Mouse (Mus musculus) CH12.LX (cell line): Measurements from ENCODE around the gene Tmprss4.

Experiments used
- CHD2 ChIP-seq: IDR thresholded peaks from 2 replicates; pipeline ENCODE4 v1.6.1; 2011; ENCODE audit warnings: low read length, improper control_type of control experiment
- CTCF ChIP-seq, 2 experiments: IDR thresholded peaks in 1 of 2; conservative IDR thresholded peaks in 1 of 2; 2 replicates each; pipeline ENCODE4 v1.5.1; 2011 to 2012; ENCODE audit warnings: low read depth in 2 of 2, low read length in 2 of 2, improper control_type of control experiment in 1 of 2, inconsistent platforms in 1 of 2, mild to moderate bottlenecking in 1 of 2, moderate library complexity in 1 of 2
- POLR2A ChIP-seq: IDR thresholded peaks from 2 replicates; pipeline ENCODE4 v1.6.1; 2011; ENCODE audit warnings: low read depth, mild to moderate bottlenecking, improper control_type of control experiment, low read length

GRCm38 (mm10) chr9:45181770-45182169, 22.1 kb downstream of the Tmprss4 start, which contains the start of gene BC049352:
- TF ChIP-seq CHD2 (no peak), POLR2A (no peak), CTCF (conservative IDR thresholded peaks at IDR 0.05 in 1 of 2, IDR thresholded peaks at IDR 0.05 in 1 of 2; ENCODE audit: low read depth in 2 of 2, low read length in 2 of 2) (no peak)
